Mouse (Mus musculus): ENCODE measurements around the gene Noct.

GRCm38 (mm10) chr3:51200311-51200710 lies 23.9 kb upstream of the Noct start:
- TF ChIP-seq CTCF (IDR thresholded peaks at IDR 0.05; ENCODE audit: control insufficient read depth, insufficient read depth, low read length) (no peak), POLR2A (IDR thresholded peaks at IDR 0.05; ENCODE audit: borderline replicate concordance, control insufficient read depth, low read depth, low read length) (no peak)

Measured in bone marrow, adult 2 months (tissue).